In genomic region chr4:108406138-108406860, GRCm38 (mm10) we compare ENCODE assay signal across 8 mouse cellular contexts. TPM values are rescaled to one million over a fixed set of nuclear protein-coding genes. Genes with fewer than 3 reads are reported as not detected.
DNase-seq lines count a peak whose midpoint lies in the region; ATAC-seq lines count a peak whose summit lies in the region.

No protein-coding gene starts in this region.

- peak overlapping the region; percentile 68; the same call in 1 of the 2 replicates for H3K27ac ChIP-seq in hindbrain, embryonic 14.5 days

- H3K4me2 ChIP-seq in hindbrain, embryonic 14.5 days (replicated peaks): peak overlapping the region; percentile 92

- peak overlapping the region; percentile 45 for H3K4me3 ChIP-seq in hindbrain, embryonic 14.5 days (replicated peaks; ENCODE audit: low read length)

- under 1% methylated on average over 52 of the region's 52 CpGs for WGBS in hindbrain, embryonic 14.5 days

- H3K4me1 ChIP-seq in hindbrain, embryonic 14.5 days (replicated peaks; ENCODE audit: control insufficient read depth, insufficient read depth, low read length): peaks cover 18% of the 10 kb centered on the region

- ATAC-seq in hindbrain, embryonic 14.5 days (ENCODE audit: low FRiP score): peak; percentile 71

- DNase-seq in T-cell, adult 2 months (ENCODE audit: low spot score): peak; percentile 36
- DNase-seq in cerebellum, postnatal 25 days: peak; percentile 83 to 84
- peak; percentile 69 for DNase-seq in gastrocnemius, adult 18-20 months (ENCODE audit: low spot score)
- peak; percentile 29 for DNase-seq in hindbrain, embryonic 14.5 days (ENCODE audit: low spot score)
- DNase-seq in left cerebral cortex, adult 18-20 months (ENCODE audit: low spot score in 2 of 2): peak; percentile 58 to 72
- DNase-seq in lung, postnatal 4 days: peak; percentile 79 to 83
- DNase-seq in right cerebral cortex, adult 2 months (ENCODE audit: low spot score in 2 of 2): peak; percentile 55 to 73
- DNase-seq in urinary bladder, postnatal 14 days (ENCODE audit: low spot score): peak; percentile 60

- H3K9me3 ChIP-seq in hindbrain, embryonic 14.5 days (ENCODE audit: control insufficient read depth, low read length): no peaks in the 10 kb centered on the region

- no peaks in the 10 kb centered on the region for H3K36me3 ChIP-seq in hindbrain, embryonic 14.5 days (replicated peaks; ENCODE audit: control insufficient read depth, insufficient read depth)

- H3K27me3 ChIP-seq in hindbrain, embryonic 14.5 days (ENCODE audit: control insufficient read depth, insufficient read depth, low read length): no peaks in the 10 kb centered on the region

- H3K9ac ChIP-seq in hindbrain, embryonic 14.5 days: peak overlapping the region; percentile 77

RNA-seq across cellular contexts. Expression of gene Gpx7, which starts 0.5 kb away (rescaled TPM):
- total RNA-seq in gastrocnemius, adult 18-20 months (2021): 1 to 10 TPM; 4.3 to 6.9 TPM
- polyA plus RNA-seq in hindbrain, embryonic 14.5 days (2014; fragmentation: Nextera tagmentation; extraction: Ambion mirVana): 32.6 and 34.9 TPM in 2 replicates
- total RNA-seq in left cerebral cortex, adult 18-20 months (2021): 1 to 10 TPM; 3.5 to 5.3 TPM

RNA-seq across cellular contexts. Expression of gene Shisal2a, which starts 23.1 kb away (rescaled TPM):
- not detected for total RNA-seq in gastrocnemius, adult 18-20 months (2021)
- polyA plus RNA-seq in hindbrain, embryonic 14.5 days (2014; fragmentation: Nextera tagmentation; extraction: Ambion mirVana): 5.5 and 7.6 TPM in 2 replicates
- not detected for total RNA-seq in left cerebral cortex, adult 18-20 months (2021)

RNA-seq across cellular contexts. Expression of gene Tut4, which starts 52.9 kb away (rescaled TPM):
- total RNA-seq in gastrocnemius, adult 18-20 months (2021): 10 to 100 TPM; 16.8 to 22.6 TPM
- polyA plus RNA-seq in hindbrain, embryonic 14.5 days (2014; fragmentation: Nextera tagmentation; extraction: Ambion mirVana): 37.7 and 54.8 TPM in 2 replicates
- 10 to 100 TPM; 29.3 to 38.3 TPM for total RNA-seq in left cerebral cortex, adult 18-20 months (2021)

Comparison
In these comparisons a context has a peak if more than half of its experiments do, and no peak if none do; other contexts are left out.
1. Peak in every context shown above with its lines: DNase-seq, ATAC-seq, H3K4me3 ChIP-seq and H3K27ac ChIP-seq.
2. DNase-seq: peak in every context shown above with its lines; median percentile 84 in cerebellum, postnatal 25 days; 81 in lung, postnatal 4 days; 69 in gastrocnemius, adult 18-20 months; 65 in left cerebral cortex, adult 18-20 months; 64 in right cerebral cortex, adult 2 months; 60 in urinary bladder, postnatal 14 days; 36 in T-cell, adult 2 months; 29 in hindbrain, embryonic 14.5 days.